Comparison of ENCODE assay signal across 20 mouse cellular contexts in genomic region chr2:68369080-68369479, GRCm38 (mm10).
DNase-seq lines count a peak whose midpoint lies in the region; ATAC-seq and TF ChIP-seq lines count a peak whose summit lies in the region.
"Had no signal": no experiment of that assay in that cellular context is flagged by ENCODE, and none has a peak within 500 bp of the region (broad histone marks: within the 10 kb centered on the region; RNA-seq: fewer than 3 reads in every experiment).

No protein-coding gene starts in this region.

- no peak overlapping the region for H3K4me3 ChIP-seq in cerebellum, adult 2 months (replicated peaks; ENCODE audit: insufficient read depth, low read depth, low read length)
- H3K4me3 ChIP-seq: embryonic facial prominence, embryonic 12.5 days; forebrain, embryonic 15.5 days; heart, embryonic 13.5 days; intestine, embryonic 15.5 days had no signal

- no peak overlapping the region for H3K27ac ChIP-seq in cerebellum, adult 2 months (ENCODE audit: insufficient read depth, low read length)
- H3K27ac ChIP-seq: embryonic facial prominence, embryonic 12.5 days; forebrain, embryonic 15.5 days; hindbrain, embryonic 14.5 days; intestine, embryonic 15.5 days had no signal

- peak; percentile 74 for ATAC-seq in cerebellum, adult (ENCODE audit: insufficient number of reproducible peaks, low FRiP score, low TSS enrichment)
- ATAC-seq: CD4-positive, CD25-positive, alpha-beta regulatory T cell, adult 4 months; forebrain, embryonic 15.5 days; intestine, embryonic 15.5 days had no signal

- WGBS in cerebellum, adult 2 months: 28% methylated on average over 6 of the region's 6 CpGs

- DNase-seq in cerebellum, postnatal 4 days (ENCODE audit: low spot score in 2 of 2): no peak
- DNase-seq in brain, adult 2 months (ENCODE audit: low read depth, low spot score): peak; percentile 69
- peak; percentile 53 to 69 for DNase-seq in cerebellum, adult 2 months
- peak; percentile 61 to 69 for DNase-seq in cerebellum, postnatal 25 days
- no peak for DNase-seq in layer of hippocampus, postnatal 25 days (ENCODE audit: extremely low spot score in 1 of 2, low spot score in 1 of 2)
- DNase-seq in right cerebral cortex, postnatal 25 days: no peak
- no peak for DNase-seq in embryo, embryonic 11 days
- DNase-seq: adrenal gland, adult 8-10 months; adrenal gland, postnatal 36 days; B cell, adult 2 months; gastrocnemius, postnatal 25 days; heart, postnatal 4 days; kidney, adult 18-20 months had no signal

- TF ChIP-seq CTCF in cerebellum, adult 2 months (IDR thresholded peaks at IDR 0.05; ENCODE audit: borderline replicate concordance, insufficient read depth, low read depth, low read length): no peak

- H3K27me3 ChIP-seq in cerebellum, adult 2 months (ENCODE audit: control insufficient read depth, insufficient read depth, low read length): no peaks in the 10 kb centered on the region
- H3K27me3 ChIP-seq: embryonic facial prominence, embryonic 12.5 days; forebrain, embryonic 15.5 days; heart, embryonic 13.5 days; intestine, embryonic 15.5 days had no signal

- peaks cover 14% of the 10 kb centered on the region for H3K4me1 ChIP-seq in cerebellum, adult 2 months (ENCODE audit: control insufficient read depth, insufficient read depth, low read length)
- H3K4me1 ChIP-seq: intestine, embryonic 15.5 days had no signal

- no peak for TF ChIP-seq POLR2A in cerebellum, adult 2 months (IDR thresholded peaks at IDR 0.05; ENCODE audit: borderline replicate concordance, insufficient read depth, low read length)

Comparison
In these comparisons a context has a peak if more than half of its experiments do, and no peak if none do; other contexts are left out.
1. DNase-seq: peak in brain, adult 2 months (single experiment), cerebellum, adult 2 months (2 of 2) and cerebellum, postnatal 25 days (2 of 2); none in cerebellum, postnatal 4 days (0 of 2), layer of hippocampus, postnatal 25 days (0 of 2), right cerebral cortex, postnatal 25 days (single experiment) and embryo, embryonic 11 days (single experiment).